Mouse (Mus musculus): ENCODE data around the gene Nfib.

- TF ChIP-seq POLR2A (IDR thresholded peaks at IDR 0.05; ENCODE audit: insufficient read depth, low read depth, low read length): no peak
- no peak for TF ChIP-seq CTCF (IDR thresholded peaks at IDR 0.05)
Measured at GRCm38 (mm10) chr4:82588718-82589117, 116.8 kb downstream of the Nfib start.

All from heart, adult 2 months (tissue).